8 mouse cellular contexts compared by ENCODE assay signal in genomic region chr6:94163325-94163995, GRCm38 (mm10).
DNase-seq lines count a peak whose midpoint lies in the region; ATAC-seq lines count a peak whose summit lies in the region.

No protein-coding gene starts in this region.

- H3K9me3 ChIP-seq in heart, embryonic 10.5 days, result no peaks in the 10 kb centered on the region
- H3K9me3 ChIP-seq in limb, embryonic 13.5 days, result no peaks in the 10 kb centered on the region

- no peaks in the 10 kb centered on the region for H3K27me3 ChIP-seq in heart, embryonic 10.5 days (ENCODE audit: insufficient read depth, poor library complexity, severe bottlenecking)
- H3K27me3 ChIP-seq in limb, embryonic 13.5 days, result no peaks in the 10 kb centered on the region

- no peak overlapping the region for H3K9ac ChIP-seq in limb, embryonic 13.5 days

- DNase-seq in heart, embryonic 10.5 days (ENCODE audit: low spot score), result no peak
- DNase-seq in heart, adult 9 months (ENCODE audit: low spot score in 2 of 2), result no peak
- peak; percentile 48 to 50 for DNase-seq in right cerebral cortex, postnatal 10 days (ENCODE audit: low spot score in 2 of 2)
- DNase-seq in right cerebral cortex, postnatal 4 days, result no peak
- peak; percentile 31 for DNase-seq in telencephalon, adult 2 months (ENCODE audit: low read depth, low spot score)
- no peak for DNase-seq in urinary bladder, postnatal 10 days (ENCODE audit: low spot score)
- DNase-seq in adipocyte (ENCODE audit: low spot score), result no peak

- H3K4me3 ChIP-seq in heart, embryonic 10.5 days, result 0 out of 2 replicates have a peak overlapping the region, but pooled peaks have one; percentile 2
- no peak overlapping the region for H3K4me3 ChIP-seq in limb, embryonic 13.5 days

- H3K4me2 ChIP-seq in limb, embryonic 13.5 days (replicated peaks), result peak overlapping the region; percentile 23

- no peak for ATAC-seq in limb, embryonic 13.5 days (ENCODE audit: low FRiP score, low read depth)

- peak overlapping the region; percentile 67 for H3K27ac ChIP-seq in heart, embryonic 10.5 days
- H3K27ac ChIP-seq in limb, embryonic 13.5 days, result peak overlapping the region; percentile 44; the same call in 1 of the 2 replicates

- WGBS in heart, embryonic 10.5 days, result 48% methylated on average over 9 of the region's 9 CpGs
- WGBS in limb, embryonic 13.5 days, result 48% methylated on average over 9 of the region's 9 CpGs

- peaks cover 81% of the 10 kb centered on the region for H3K4me1 ChIP-seq in heart, embryonic 10.5 days
- peaks cover 40% of the 10 kb centered on the region for H3K4me1 ChIP-seq in limb, embryonic 13.5 days

- no peaks in the 10 kb centered on the region for H3K36me3 ChIP-seq in heart, embryonic 10.5 days
- no peaks in the 10 kb centered on the region for H3K36me3 ChIP-seq in limb, embryonic 13.5 days

Comparison
In these comparisons a context has a peak if more than half of its experiments do, and no peak if none do; other contexts are left out.
1. DNase-seq: peak in right cerebral cortex, postnatal 10 days (2 of 2) and telencephalon, adult 2 months (single experiment); none in heart, embryonic 10.5 days (single experiment), heart, adult 9 months (0 of 2), right cerebral cortex, postnatal 4 days (single experiment), urinary bladder, postnatal 10 days (single experiment) and adipocyte (single experiment).